Mouse (Mus musculus) cortical plate, adult 2 months (tissue): ENCODE measurements around the gene Trpm3. TPM values are rescaled to one million over a fixed set of nuclear protein-coding genes. Genes with fewer than 3 reads are reported as not detected.

Experiments used
- H3K27ac ChIP-seq: fragments of 200-500 bp; 2 replicates; pipeline ENCODE4 v1.5.1; 2012; ENCODE audit warnings: low read length, control low read depth, inconsistent platforms; ENCODE audit not compliant: insufficient read depth
- H3K4me1 ChIP-seq: fragments of 200-500 bp; 2 replicates; pipeline ENCODE4 v1.6.1; 2011; ENCODE audit warnings: low read length; ENCODE audit not compliant: control insufficient read depth, insufficient read depth
- H3K4me3 ChIP-seq: fragments of 200-500 bp; 2 replicates; pipeline ENCODE4 v1.5.1; 2011; ENCODE audit warnings: mild to moderate bottlenecking, low read length, control low read depth; ENCODE audit not compliant: insufficient read depth
- CTCF ChIP-seq: fragments of 200-500 bp; IDR thresholded peaks from 2 replicates; pipeline ENCODE4 v1.5.1; 2011; ENCODE audit warnings: mild to moderate bottlenecking, control low read depth, low read length; ENCODE audit not compliant: insufficient read depth; ENCODE audit errors: extremely low read depth
- POLR2A ChIP-seq: fragments of 200-500 bp; IDR thresholded peaks from 2 replicates; pipeline ENCODE4 v1.6.1; 2011; ENCODE audit warnings: mild to moderate bottlenecking, low read length, control low read depth; ENCODE audit not compliant: insufficient read depth; ENCODE audit errors: extremely low read depth
- polyA plus RNA-seq: library from polyadenylated mRNA; depleted of rRNA; stranded (reverse); fragments of >200 nt; gene quantifications from 2 replicates; pipeline ENCODE4 v1.2.3, GENCODE M21; 2012

Gene Trpm3
- polyA plus RNA-seq, 1 experiment = 16.5 TPM

DNA sequence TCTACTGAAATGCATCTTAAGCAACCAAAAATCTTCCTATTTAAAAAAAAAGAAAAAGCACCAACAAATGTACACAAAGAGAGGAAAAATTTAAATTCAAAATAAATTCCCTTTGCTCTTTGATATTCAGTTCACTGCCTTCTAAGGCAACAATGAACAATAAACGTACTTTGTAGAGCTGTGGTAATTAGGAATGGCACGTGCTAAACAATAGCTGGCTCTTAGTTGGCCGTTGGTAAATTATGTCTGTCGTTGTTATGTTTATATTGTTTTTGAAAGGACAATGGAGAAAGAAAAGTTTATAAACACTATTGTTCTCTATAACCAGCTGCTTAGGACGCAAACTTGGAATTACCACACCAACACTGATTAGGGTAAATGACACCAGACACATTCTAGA is 782.1 kb downstream of the Trpm3 start:
- peaks cover 6% of the 10 kb centered on the region for H3K4me1 ChIP-seq
- H3K27ac ChIP-seq = no peak overlapping the region
- H3K4me3 ChIP-seq = no peak overlapping the region
- no peak for TF ChIP-seq CTCF
- no peak for TF ChIP-seq POLR2A

DNA sequence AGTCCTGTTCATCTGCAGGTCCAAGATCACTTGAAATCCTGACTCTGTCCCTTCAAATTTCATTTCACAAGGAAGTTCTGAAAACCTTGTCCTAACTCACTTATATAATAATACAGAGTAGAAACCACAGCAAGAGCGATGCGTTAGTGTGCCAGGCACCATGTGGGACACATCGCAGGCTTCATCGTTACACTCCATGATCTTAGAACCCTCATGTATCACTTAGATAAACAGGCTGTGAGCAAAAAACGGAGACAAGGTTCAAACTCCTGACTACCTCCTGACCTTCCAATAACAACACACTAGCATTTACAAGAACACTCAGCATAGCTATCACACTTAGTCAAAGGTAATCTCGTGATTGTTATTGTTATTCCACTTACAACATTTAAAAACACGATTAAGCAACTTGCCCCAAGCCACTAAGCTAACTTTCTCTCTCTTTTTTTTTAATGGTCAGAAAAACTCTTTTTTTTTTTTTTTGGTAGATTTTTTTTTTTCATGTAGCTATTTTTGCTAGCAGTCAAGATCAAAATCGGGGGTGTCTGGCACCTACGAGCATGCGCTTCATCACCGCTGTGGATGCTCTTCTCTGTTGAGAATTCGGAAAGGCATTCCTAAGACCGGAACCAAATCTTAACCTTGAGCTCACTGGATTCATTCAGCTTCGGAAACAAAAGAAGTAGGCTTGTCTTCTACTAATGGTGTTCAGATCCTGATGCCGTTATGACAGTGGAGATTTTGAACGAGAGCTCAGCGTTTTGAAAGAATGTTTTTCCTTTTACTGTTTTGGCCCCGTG is 784.2 kb downstream of the Trpm3 start:
- Histone ChIP-seq H3K4me1 (peaks cover 3% of the 10 kb centered on the region; the same call in 1 of the 2 replicates), H3K4me3 (no peak overlapping the region), H3K27ac (no peak overlapping the region)
- TF ChIP-seq CTCF (no peak), POLR2A (no peak)

DNA sequence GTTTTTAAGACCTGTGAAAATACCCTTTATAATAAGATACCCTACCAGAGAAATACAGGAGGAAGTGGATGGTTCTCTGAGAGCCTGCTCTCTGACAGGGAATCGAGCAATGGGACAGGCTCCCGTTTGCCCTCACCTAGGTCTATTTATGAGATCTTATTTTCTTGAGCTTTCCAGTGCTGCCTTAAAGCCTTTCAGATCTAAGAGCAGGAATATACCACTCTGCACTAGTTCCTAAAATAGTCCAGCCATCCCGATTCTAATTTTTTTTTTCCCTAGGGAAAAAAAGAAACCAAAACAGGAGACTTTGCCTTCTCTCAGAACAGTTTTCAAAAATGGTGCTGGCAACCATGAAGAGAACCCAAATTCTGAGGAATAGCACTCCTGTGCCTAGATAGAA is 786.4 kb downstream of the Trpm3 start:
- Histone ChIP-seq H3K4me1 (peaks cover 8% of the 10 kb centered on the region), H3K27ac (peak overlapping the region; percentile 53; the same call in 1 of the 2 replicates), H3K4me3 (no peak overlapping the region)
- TF ChIP-seq CTCF (no peak), POLR2A (no peak)

DNA sequence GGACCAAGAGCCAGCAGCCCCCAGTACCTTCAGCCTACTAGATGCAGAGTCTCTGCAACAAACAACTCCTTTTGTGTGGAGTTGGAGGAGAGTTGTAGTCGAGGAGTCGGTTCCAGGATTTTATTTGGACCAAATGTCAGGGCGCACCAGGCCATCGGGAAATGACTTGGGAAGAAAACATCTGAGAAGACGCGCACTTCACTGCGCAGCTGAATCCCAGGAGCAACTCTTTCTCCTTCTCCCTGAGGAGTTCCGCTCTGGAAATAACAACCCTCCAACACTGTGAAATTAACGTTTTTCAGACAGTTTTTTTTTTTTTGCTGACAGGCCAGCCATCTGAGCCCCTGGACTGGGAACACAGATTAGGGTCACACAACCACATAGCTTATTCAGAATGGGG is 787.9 kb downstream of the Trpm3 start:
- 0 out of 2 replicates have a peak overlapping the region, but pooled peaks have one; percentile 51 for H3K27ac ChIP-seq
- TF ChIP-seq CTCF = no peak
- TF ChIP-seq POLR2A = no peak
- no peak overlapping the region for H3K4me3 ChIP-seq
- H3K4me1 ChIP-seq = peaks cover 15% of the 10 kb centered on the region

DNA sequence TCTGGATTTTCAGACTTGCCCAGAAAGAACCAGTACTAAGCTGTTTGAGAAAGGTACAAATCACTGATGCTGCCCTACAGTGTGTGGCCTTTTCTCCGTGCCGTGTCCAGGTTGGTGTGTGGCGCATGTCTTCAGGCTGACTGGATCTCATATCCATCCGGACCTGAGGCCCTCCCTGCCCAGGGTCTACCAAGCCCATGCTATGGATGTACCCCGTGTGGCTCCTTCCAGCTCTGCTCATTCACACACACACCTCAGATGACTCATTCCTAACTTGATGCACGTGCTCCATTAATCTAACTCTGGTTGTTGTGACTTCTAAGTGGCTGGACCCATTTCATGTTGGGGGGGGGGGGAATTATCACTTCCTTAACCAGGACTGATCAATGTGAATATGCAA is 789.5 kb downstream of the Trpm3 start:
- peaks cover 17% of the 10 kb centered on the region for H3K4me1 ChIP-seq
- TF ChIP-seq CTCF (no peak), POLR2A (no peak)
- no peak overlapping the region for H3K4me3 ChIP-seq
- H3K27ac ChIP-seq = no peak overlapping the region

DNA sequence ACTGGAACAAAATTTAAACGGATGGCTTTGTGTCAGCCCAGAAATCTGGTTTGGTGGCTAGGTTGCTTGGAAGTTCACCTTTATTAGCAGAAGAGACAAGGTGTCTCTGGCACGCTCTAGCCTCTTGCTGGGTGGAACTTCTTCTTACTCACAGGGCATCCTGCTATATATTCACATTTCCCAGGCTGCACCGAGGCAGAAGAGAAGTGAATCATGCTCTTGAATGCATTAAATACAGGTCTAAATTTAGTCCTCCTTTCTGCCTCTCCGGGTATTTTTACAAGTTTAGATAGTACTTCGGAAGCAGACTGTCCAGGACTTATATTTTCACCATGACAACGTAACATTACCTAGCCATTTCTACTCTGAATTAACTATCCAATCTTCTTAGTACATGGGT is 790.9 kb downstream of the Trpm3 start:
- Histone ChIP-seq H3K4me1 (peaks cover 16% of the 10 kb centered on the region), H3K4me3 (no peak overlapping the region), H3K27ac (peak overlapping the region; percentile 89; the same call in 1 of the 2 replicates)
- TF ChIP-seq CTCF (no peak), POLR2A (0 out of 2 replicates have a peak, but pooled peaks have one; percentile 19)

DNA sequence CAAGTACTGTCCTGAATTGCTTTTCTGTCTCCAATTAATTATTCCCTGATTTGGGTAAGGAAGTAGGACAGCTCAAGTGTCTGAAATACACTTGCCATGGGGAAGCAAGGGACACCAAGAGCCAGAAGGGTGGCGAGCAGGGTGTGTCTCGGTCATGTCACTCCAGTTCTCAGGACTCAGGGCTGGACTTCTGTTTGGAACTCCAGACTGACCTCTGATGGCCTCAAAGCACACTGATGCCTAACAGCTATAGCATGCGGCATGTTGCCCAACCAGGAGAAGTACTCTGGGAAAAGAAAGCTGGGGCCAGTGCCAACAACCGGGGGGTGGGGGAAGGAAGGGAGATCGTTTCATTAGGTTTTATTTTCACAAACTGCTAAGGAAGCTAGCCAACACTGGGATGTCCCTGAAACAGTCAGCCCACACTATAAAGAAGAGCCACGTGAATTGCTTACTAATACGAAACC is 791.6 kb downstream of the Trpm3 start:
- TF ChIP-seq CTCF = no peak
- TF ChIP-seq POLR2A = no peak
- H3K4me1 ChIP-seq = peaks cover 15% of the 10 kb centered on the region
- H3K4me3 ChIP-seq = no peak overlapping the region
- H3K27ac ChIP-seq = peak overlapping the region; percentile 73

DNA sequence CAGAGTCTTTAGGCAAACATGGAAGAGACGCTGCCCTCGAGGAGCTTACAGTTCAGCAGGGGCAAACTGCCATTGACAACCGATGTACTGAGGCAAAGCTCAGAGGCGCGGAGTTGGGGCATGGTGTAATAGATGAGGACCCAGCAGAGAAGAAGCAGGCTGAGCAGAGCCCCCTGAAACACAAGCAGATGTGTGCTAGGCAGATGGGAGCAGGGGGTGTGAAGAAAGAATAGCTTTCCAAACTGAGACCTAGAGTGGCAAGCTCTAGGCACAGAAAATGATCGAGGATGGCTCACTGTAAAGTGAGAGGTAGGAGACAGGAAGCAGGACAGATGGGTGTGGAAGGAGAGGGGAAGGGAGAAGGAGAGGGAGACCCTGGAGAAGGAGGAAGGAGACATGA is 792.2 kb downstream of the Trpm3 start:
- Histone ChIP-seq H3K27ac (peak overlapping the region; percentile 73), H3K4me1 (peaks cover 13% of the 10 kb centered on the region), H3K4me3 (no peak overlapping the region)
- TF ChIP-seq CTCF (no peak), POLR2A (no peak)

DNA sequence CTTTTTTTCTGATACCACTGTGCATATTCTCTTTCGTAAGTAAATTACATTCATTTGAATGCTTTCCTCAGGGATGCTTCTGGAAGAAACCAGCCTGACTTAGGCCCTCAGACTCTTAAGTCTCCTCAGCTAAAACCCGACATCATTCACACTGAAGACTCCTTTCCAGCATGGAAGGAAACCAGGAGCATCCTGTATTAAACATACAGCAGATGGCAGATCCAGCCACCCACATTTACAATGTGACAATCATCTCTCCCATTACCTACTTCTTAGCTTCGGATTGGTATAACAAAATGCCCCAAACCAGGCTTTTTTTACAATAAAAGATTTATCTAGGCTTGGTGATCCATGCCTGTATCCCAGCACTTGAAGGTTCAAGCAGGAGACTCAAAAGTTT is 796.2 kb downstream of the Trpm3 start:
- 0 out of 2 replicates have a peak overlapping the region, but pooled peaks have one; percentile 37 for H3K27ac ChIP-seq
- peaks cover 18% of the 10 kb centered on the region for H3K4me1 ChIP-seq
- no peak for TF ChIP-seq CTCF
- no peak for TF ChIP-seq POLR2A
- H3K4me3 ChIP-seq = no peak overlapping the region

DNA sequence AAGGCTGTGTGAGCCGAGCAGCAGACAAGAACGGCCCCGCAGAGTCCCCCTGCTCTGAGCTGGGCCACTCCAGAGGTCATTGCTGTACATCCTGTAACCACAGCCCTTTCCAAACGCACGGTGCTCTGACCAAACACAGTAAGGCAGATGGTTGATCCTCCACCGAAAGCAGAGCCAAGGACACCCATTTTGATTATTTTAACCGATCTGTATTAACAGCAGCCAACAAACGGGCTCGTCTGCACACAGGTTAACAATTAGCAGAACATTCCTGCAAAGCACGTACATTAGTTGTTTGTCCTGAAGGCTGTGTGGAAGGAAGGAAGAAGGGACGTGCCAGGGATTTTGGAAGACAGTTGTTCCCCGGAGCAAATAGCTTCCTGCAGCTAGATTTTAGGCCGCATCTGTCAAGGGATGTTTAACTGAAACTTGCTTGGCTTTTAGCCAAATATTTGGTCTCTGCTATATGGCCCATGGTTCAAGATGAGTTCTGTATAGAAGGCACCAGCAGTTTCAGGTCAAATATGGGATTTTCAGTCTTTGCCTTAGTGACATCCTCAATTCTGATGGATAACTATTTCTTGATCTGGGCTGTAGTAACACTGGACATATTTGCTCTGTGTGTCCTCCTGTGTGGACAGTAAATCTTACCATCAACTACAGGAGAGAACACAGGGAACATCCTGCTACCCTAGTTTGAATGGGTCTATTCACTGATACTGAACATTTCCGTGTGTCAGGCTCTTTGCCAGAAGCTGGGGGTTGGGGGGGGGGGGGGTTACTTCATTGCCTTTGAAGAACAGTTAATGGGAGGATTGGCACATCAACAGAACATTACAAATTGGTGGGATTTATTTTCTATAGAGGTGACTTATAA is 800.2 kb downstream of the Trpm3 start:
- Histone ChIP-seq H3K27ac (peak overlapping the region; percentile 53; the same call in 1 of the 2 replicates), H3K4me3 (no peak overlapping the region)

More for the DNA sequence above, 800.2 kb downstream of the Trpm3 start:
- peaks cover 9% of the 10 kb centered on the region for H3K4me1 ChIP-seq
- no peak for TF ChIP-seq CTCF
- TF ChIP-seq POLR2A = no peak
